Mouse (Mus musculus) ES-Bruce4 (cell line): ENCODE measurements around the gene Med10. TPM values are rescaled to one million over a fixed set of nuclear protein-coding genes. Genes with fewer than 3 reads are reported as not detected.

ENCODE experiments used
- H3K27ac ChIP-seq: 2 replicates; pipeline ENCODE4 v1.5.1; 2012; ENCODE audit warnings: low read length, inconsistent platforms; ENCODE audit not compliant: insufficient read depth
- H3K27me3 ChIP-seq: 2 replicates; pipeline ENCODE4 v1.6.1; 2012; ENCODE audit warnings: mild to moderate bottlenecking, low read length, inconsistent platforms; ENCODE audit not compliant: control insufficient read depth, poor library complexity, insufficient read depth, severe bottlenecking
- H3K36me3 ChIP-seq: 2 replicates; pipeline ENCODE4 v1.6.1; 2012; ENCODE audit warnings: inconsistent platforms, mild to moderate bottlenecking, low read length, moderate library complexity; ENCODE audit not compliant: control insufficient read depth, poor library complexity, insufficient read depth, severe bottlenecking
- H3K4me1 ChIP-seq: one replicate; pipeline ENCODE4 v1.8.1; 2011; ENCODE audit warnings: low read length; ENCODE audit not compliant: control insufficient read depth, insufficient read depth
- H3K4me3 ChIP-seq: 2 replicates; pipeline ENCODE4 v1.5.1; 2011; ENCODE audit warnings: low read depth, mild to moderate bottlenecking, low read length
- H3K9ac ChIP-seq: 2 replicates; pipeline ENCODE4 v1.6.1; 2012; ENCODE audit warnings: low read depth, mild to moderate bottlenecking, inconsistent platforms; ENCODE audit not compliant: poor library complexity, severe bottlenecking
- H3K9me3 ChIP-seq: replicated peaks from 2 replicates; pipeline ENCODE4 v1.6.1; 2012; ENCODE audit warnings: mild to moderate bottlenecking, low read length, inconsistent platforms; ENCODE audit not compliant: control insufficient read depth, poor library complexity, insufficient read depth, severe bottlenecking
- CTCF ChIP-seq: IDR thresholded peaks from one replicate; pipeline ENCODE4 v1.8.1; 2011; ENCODE audit warnings: low read depth, low read length
- EP300 ChIP-seq: IDR thresholded peaks from 2 replicates; pipeline ENCODE4 v1.6.1; 2011; ENCODE audit warnings: low read depth, low read length; ENCODE audit not compliant: insufficient read depth
- POLR2A ChIP-seq: IDR thresholded peaks from one replicate; pipeline ENCODE4 v1.8.1; 2011; ENCODE audit warnings: low read length; ENCODE audit not compliant: insufficient read depth
- polyA plus RNA-seq: library from polyadenylated mRNA; stranded (reverse); fragments of >200 nt; gene quantifications from 2 replicates; pipeline ENCODE4 v1.2.4, GENCODE M21; 2011; ENCODE audit warnings: low read depth; ENCODE audit not compliant: missing spikeins, insufficient read depth, insufficient read length

Gene Med10
- polyA plus RNA-seq, 1 experiment, result 45.1 TPM

- H3K27me3 ChIP-seq, result no peaks in the 10 kb centered on the region
- peaks cover 4% of the 10 kb centered on the region; the same call in 1 of the 2 replicates for H3K36me3 ChIP-seq
- H3K4me1 ChIP-seq, result no peaks in the 10 kb centered on the region
- TF ChIP-seq POLR2A, result no peak
- TF ChIP-seq CTCF, result no peak
- TF ChIP-seq EP300, result no peak
- no peaks in the 10 kb centered on the region for H3K9me3 ChIP-seq
- H3K9ac ChIP-seq, result no peak overlapping the region
- no peak overlapping the region for H3K4me3 ChIP-seq
- no peak overlapping the region for H3K27ac ChIP-seq
Observed at GRCm38 (mm10) chr13:69821169-69821822, 19.1 kb downstream of the Med10 start.

- H3K36me3 ChIP-seq, result no peaks in the 10 kb centered on the region
- H3K4me1 ChIP-seq, result no peaks in the 10 kb centered on the region
- no peak for TF ChIP-seq EP300
- no peak for TF ChIP-seq CTCF
- no peak for TF ChIP-seq POLR2A
- no peak overlapping the region for H3K4me3 ChIP-seq
- no peak overlapping the region for H3K9ac ChIP-seq
- H3K27ac ChIP-seq, result no peak overlapping the region
- H3K27me3 ChIP-seq, result no peaks in the 10 kb centered on the region
- H3K9me3 ChIP-seq, result no peaks in the 10 kb centered on the region
Observed at GRCm38 (mm10) chr13:69823920-69824637, 21.9 kb downstream of the Med10 start.

GRCm38 (mm10) chr13:69825396-69826095 lies 23.4 kb downstream of the Med10 start:
- Histone ChIP-seq H3K9me3 (no peaks in the 10 kb centered on the region), H3K9ac (no peak overlapping the region), H3K27ac (no peak overlapping the region), H3K4me1 (no peaks in the 10 kb centered on the region), H3K27me3 (no peaks in the 10 kb centered on the region), H3K4me3 (no peak overlapping the region), H3K36me3 (no peaks in the 10 kb centered on the region)
- TF ChIP-seq POLR2A, result no peak
- no peak for TF ChIP-seq EP300
- TF ChIP-seq CTCF, result no peak

GRCm38 (mm10) chr13:69830606-69831005 lies 28.4 kb downstream of the Med10 start:
- H3K4me1 ChIP-seq, result no peaks in the 10 kb centered on the region
- H3K36me3 ChIP-seq, result no peaks in the 10 kb centered on the region
- no peaks in the 10 kb centered on the region for H3K27me3 ChIP-seq
- TF ChIP-seq POLR2A, result no peak
- no peak for TF ChIP-seq EP300
- TF ChIP-seq CTCF, result no peak
- H3K4me3 ChIP-seq, result no peak overlapping the region
- H3K9me3 ChIP-seq, result no peaks in the 10 kb centered on the region
- no peak overlapping the region for H3K9ac ChIP-seq
- H3K27ac ChIP-seq, result no peak overlapping the region

DNA sequence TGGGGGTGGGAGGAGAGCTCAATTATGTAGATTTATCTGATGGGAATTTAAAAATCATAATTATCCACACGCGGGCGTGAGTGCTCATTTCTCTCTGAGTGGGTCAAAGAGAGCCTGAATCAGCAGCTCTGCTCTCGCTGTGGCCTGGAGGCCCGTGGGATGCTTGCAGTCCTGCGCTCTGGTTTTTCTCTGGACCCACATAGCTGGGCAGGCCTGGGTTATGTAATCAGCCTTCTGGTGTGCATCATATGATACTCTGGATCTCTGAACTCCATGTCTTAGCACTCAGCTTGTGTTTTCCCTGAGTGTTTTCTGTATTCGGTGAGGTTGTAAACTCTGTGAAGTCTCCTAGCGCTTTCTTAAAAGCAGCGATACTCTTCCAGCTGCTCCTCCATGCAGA lies 30.4 kb downstream of the Med10 start:
- TF ChIP-seq EP300 (no peak), CTCF (no peak), POLR2A (no peak)
- no peaks in the 10 kb centered on the region for H3K9me3 ChIP-seq
- no peaks in the 10 kb centered on the region for H3K4me1 ChIP-seq

DNA sequence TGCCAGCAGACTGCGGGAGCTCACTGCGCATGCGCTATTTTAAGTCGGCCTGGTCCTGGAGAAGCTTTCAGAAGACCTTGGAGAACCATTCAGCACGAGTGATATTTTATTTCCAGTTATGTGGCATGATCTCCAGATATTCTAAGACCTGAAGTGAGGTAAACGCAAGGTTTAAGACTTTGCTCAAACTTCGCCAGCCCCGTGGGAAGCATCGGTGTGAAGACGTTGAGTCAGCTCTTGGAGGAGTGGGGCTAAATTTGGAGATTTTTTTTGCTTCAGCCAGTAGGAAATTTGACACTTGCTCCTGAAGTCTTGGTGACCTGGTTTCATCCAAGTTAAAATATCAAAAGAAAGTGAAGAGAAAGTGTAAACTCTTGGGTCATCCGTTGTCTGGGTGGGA lies 31.2 kb downstream of the Med10 start:
- no peak overlapping the region for H3K9ac ChIP-seq
- no peak overlapping the region for H3K4me3 ChIP-seq
- TF ChIP-seq EP300 (no peak), CTCF (no peak)
- H3K36me3 ChIP-seq, result no peaks in the 10 kb centered on the region
- no peak overlapping the region for H3K27ac ChIP-seq
- no peaks in the 10 kb centered on the region for H3K4me1 ChIP-seq
- H3K9me3 ChIP-seq, result no peaks in the 10 kb centered on the region
- no peaks in the 10 kb centered on the region for H3K27me3 ChIP-seq

More for the DNA sequence above, 30.4 kb downstream of the Med10 start:
- no peak overlapping the region for H3K27ac ChIP-seq
- H3K27me3 ChIP-seq, result no peaks in the 10 kb centered on the region
- no peak overlapping the region for H3K4me3 ChIP-seq
- H3K9ac ChIP-seq, result no peak overlapping the region
- no peaks in the 10 kb centered on the region for H3K36me3 ChIP-seq
